9 mouse cellular contexts compared by ENCODE assay signal in the genomic region with DNA sequence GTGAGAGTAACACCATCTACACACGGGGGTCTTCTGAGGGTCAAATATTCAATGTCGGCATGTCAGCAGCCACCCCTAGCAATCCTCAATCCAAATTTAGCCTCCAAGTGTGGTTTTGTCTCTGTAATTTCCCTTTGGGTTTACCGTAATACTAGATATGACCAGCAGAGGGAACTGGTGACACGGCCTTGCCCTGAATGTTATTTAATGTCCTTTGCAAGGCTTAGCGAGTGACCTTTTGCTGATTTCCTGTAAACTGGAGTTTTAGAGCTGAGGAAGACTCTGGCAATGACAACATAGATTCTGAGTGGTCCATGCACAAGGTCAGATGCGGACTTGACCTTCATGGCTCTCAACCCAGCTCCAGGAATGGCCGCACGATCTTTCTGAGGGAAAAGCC. TPM values are rescaled to one million over a fixed set of nuclear protein-coding genes. Genes with fewer than 3 reads are reported as not detected.
DNase-seq lines count a peak whose midpoint lies in the region; ATAC-seq and TF ChIP-seq lines count a peak whose summit lies in the region.
"Had no signal": no experiment of that assay in that cellular context is flagged by ENCODE, and none has a peak within 500 bp of the region (broad histone marks: within the 10 kb centered on the region; RNA-seq: fewer than 3 reads in every experiment).

No protein-coding gene starts in this region.

- H3K27ac ChIP-seq in forebrain, embryonic 10.5 days = no peak overlapping the region
- no peak overlapping the region for H3K27ac ChIP-seq in forebrain, embryonic 16.5 days (ENCODE audit: low read length)
- H3K27ac ChIP-seq in thymus, adult 2 months (ENCODE audit: control insufficient read depth, insufficient read depth, low read length) = no peak overlapping the region
- H3K27ac ChIP-seq: limb, embryonic 13.5 days had no signal

- ATAC-seq in forebrain, embryonic 16.5 days = no peak
- peak; percentile 81 for ATAC-seq in inflammation-experienced regulatory T-cells, adult 6 months

- TF ChIP-seq POLR2A in thymus, adult 2 months (IDR thresholded peaks at IDR 0.05; ENCODE audit: control insufficient read depth, extremely low read depth, insufficient read depth, low read length, poor library complexity) = no peak

- no peaks in the 10 kb centered on the region for H3K4me1 ChIP-seq in forebrain, embryonic 10.5 days
- H3K4me1 ChIP-seq in forebrain, embryonic 16.5 days (replicated peaks; ENCODE audit: control insufficient read depth, insufficient read depth, low read length) = no peaks in the 10 kb centered on the region
- H3K4me1 ChIP-seq in thymus, adult 2 months (replicated peaks; ENCODE audit: control insufficient read depth, insufficient read depth, low read length) = peaks cover 8% of the 10 kb centered on the region
- H3K4me1 ChIP-seq: limb, embryonic 13.5 days had no signal

- H3K27me3 ChIP-seq in forebrain, embryonic 10.5 days (ENCODE audit: poor library complexity, severe bottlenecking) = no peaks in the 10 kb centered on the region
- no peaks in the 10 kb centered on the region for H3K27me3 ChIP-seq in forebrain, embryonic 16.5 days (replicated peaks; ENCODE audit: control insufficient read depth, insufficient read depth, low read length)
- H3K27me3 ChIP-seq in thymus, adult 2 months (ENCODE audit: control insufficient read depth, insufficient read depth, low read length) = no peaks in the 10 kb centered on the region
- H3K27me3 ChIP-seq: limb, embryonic 13.5 days had no signal

- no peak for TF ChIP-seq CTCF in thymus, adult 2 months (IDR thresholded peaks at IDR 0.05; ENCODE audit: borderline replicate concordance, control insufficient read depth, extremely low read depth, insufficient read depth, low read length, poor library complexity)

- H3K4me2 ChIP-seq in forebrain, embryonic 16.5 days (ENCODE audit: low read length) = no peak overlapping the region
- H3K4me2 ChIP-seq: limb, embryonic 13.5 days had no signal

- H3K9ac ChIP-seq in forebrain, embryonic 16.5 days (replicated peaks; ENCODE audit: low read depth, low read length) = no peak overlapping the region
- H3K9ac ChIP-seq: limb, embryonic 13.5 days had no signal

- H3K9me3 ChIP-seq in forebrain, embryonic 10.5 days = no peaks in the 10 kb centered on the region
- H3K9me3 ChIP-seq in forebrain, embryonic 16.5 days (ENCODE audit: control insufficient read depth, low read length) = no peaks in the 10 kb centered on the region
- H3K9me3 ChIP-seq: limb, embryonic 13.5 days had no signal

- no peaks in the 10 kb centered on the region for H3K36me3 ChIP-seq in forebrain, embryonic 10.5 days (replicated peaks)
- H3K36me3 ChIP-seq in forebrain, embryonic 16.5 days (ENCODE audit: control insufficient read depth, insufficient read depth) = no peaks in the 10 kb centered on the region
- no peaks in the 10 kb centered on the region for H3K36me3 ChIP-seq in thymus, adult 2 months (ENCODE audit: control insufficient read depth, insufficient read depth, low read length)
- H3K36me3 ChIP-seq: limb, embryonic 13.5 days had no signal

- no peak overlapping the region for H3K4me3 ChIP-seq in forebrain, embryonic 10.5 days
- no peak overlapping the region for H3K4me3 ChIP-seq in forebrain, embryonic 16.5 days (replicated peaks; ENCODE audit: low read length)
- H3K4me3 ChIP-seq in thymus, adult 2 months (ENCODE audit: control insufficient read depth, insufficient read depth, low read length) = no peak overlapping the region
- H3K4me3 ChIP-seq: limb, embryonic 13.5 days had no signal

- peak; percentile 20 for DNase-seq in forebrain, embryonic 10.5 days (ENCODE audit: extremely low spot score, low spot score)
- peak; percentile 36 for DNase-seq in thymus, adult 2 months
- no peak for DNase-seq in thymus, adult 18-20 months
- DNase-seq in embryo, embryonic 11.5 days (ENCODE audit: low read depth, low spot score) = peak; percentile 35
- DNase-seq in lung, postnatal 25 days (ENCODE audit: low spot score) = peak; percentile 70
- DNase-seq in spleen, postnatal 14 days (ENCODE audit: low spot score in 2 of 2) = no peak

- WGBS in forebrain, embryonic 10.5 days = 52% methylated on average over 8 of the region's 8 CpGs
- WGBS in forebrain, embryonic 16.5 days = 44% methylated on average over 8 of the region's 8 CpGs
- WGBS in thymus, adult 2 months = 30% methylated on average over 8 of the region's 8 CpGs

RNA-seq across cellular contexts. Expression of gene Rubcnl, which starts 44.7 kb away (rescaled TPM):
- polyA plus RNA-seq in forebrain, embryonic 10.5 days (2016; fragmentation: Nextera tagmentation; extraction: Ambion mirVana) = 0.15 and 0.36 TPM in 2 replicates
- 0.13 and 0.21 TPM in 2 replicates for polyA plus RNA-seq in forebrain, embryonic 16.5 days (2015; fragmentation: Nextera tagmentation; extraction: Ambion mirVana)
- polyA plus RNA-seq in thymus, adult 2 months (2012; rRNA removed) = 2.7 and 2.9 TPM in 2 replicates
- polyA plus RNA-seq in inflammation-experienced regulatory T-cells, adult 6 months (2017; shearing (Covaris generic)) = 1 to 10 TPM in 1 of 3 experiments, under 1 TPM in 2; 0.46 to 1.5 (median 0.54) TPM

Comparison
In these comparisons a context has a peak if more than half of its experiments do, and no peak if none do; other contexts are left out.
1. DNase-seq: peak in forebrain, embryonic 10.5 days (single experiment), thymus, adult 2 months (single experiment), embryo, embryonic 11.5 days (single experiment) and lung, postnatal 25 days (single experiment); none in thymus, adult 18-20 months (0 of 2) and spleen, postnatal 14 days (0 of 2).